Mouse (Mus musculus) monocyte, adult 5-6 weeks (primary cell): ENCODE measurements around the gene Vangl2. TPM values are rescaled to one million over a fixed set of nuclear protein-coding genes. Genes with fewer than 3 reads are reported as not detected.
"Not testable (repeated sequence)": the region's sequence is repeated elsewhere in the genome, so short reads cannot be mapped to it uniquely, and the experiment has no call there.

Experiments
- ATAC-seq: fragments of 153-309, 156-312 bp; replicated peaks from 2 replicates; pipeline ENCODE4 v1.8.0; 2017; ENCODE audit warnings: mild to moderate bottlenecking; ENCODE audit not compliant: low TSS enrichment, insufficient number of reproducible peaks, severe bottlenecking, poor library complexity, low FRiP score
- total RNA-seq: library from RNA; stranded (forward); fragments of 200-1000, 200-491, 200-594 nt; gene quantifications from 3 replicates; pipeline ENCODE4 v1.2.3, GENCODE M21; 2017

Vangl2 gene
- total RNA-seq, 1 experiment from 2014 or later = 0.67 TPM

DNA sequence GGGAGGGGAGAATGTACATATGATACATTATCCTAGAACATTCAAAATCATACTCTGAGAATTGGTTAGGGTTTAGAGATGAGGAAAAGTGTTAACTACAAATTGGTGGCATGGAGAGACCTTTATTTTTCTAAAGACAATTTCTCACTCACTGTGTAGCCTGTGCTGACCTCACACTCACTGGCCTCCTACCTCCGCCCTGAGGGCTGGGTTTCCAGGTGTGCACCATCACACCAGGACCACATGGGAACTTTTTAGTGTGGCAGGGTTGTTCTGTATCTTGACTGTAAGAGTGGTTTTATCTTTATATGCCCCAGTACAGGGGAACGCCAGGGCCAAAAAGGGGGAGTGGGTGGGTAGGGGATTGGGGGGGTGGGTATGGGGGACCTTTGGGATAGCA, 50.4 kb downstream of the Vangl2 start:
- no peak for ATAC-seq

DNA sequence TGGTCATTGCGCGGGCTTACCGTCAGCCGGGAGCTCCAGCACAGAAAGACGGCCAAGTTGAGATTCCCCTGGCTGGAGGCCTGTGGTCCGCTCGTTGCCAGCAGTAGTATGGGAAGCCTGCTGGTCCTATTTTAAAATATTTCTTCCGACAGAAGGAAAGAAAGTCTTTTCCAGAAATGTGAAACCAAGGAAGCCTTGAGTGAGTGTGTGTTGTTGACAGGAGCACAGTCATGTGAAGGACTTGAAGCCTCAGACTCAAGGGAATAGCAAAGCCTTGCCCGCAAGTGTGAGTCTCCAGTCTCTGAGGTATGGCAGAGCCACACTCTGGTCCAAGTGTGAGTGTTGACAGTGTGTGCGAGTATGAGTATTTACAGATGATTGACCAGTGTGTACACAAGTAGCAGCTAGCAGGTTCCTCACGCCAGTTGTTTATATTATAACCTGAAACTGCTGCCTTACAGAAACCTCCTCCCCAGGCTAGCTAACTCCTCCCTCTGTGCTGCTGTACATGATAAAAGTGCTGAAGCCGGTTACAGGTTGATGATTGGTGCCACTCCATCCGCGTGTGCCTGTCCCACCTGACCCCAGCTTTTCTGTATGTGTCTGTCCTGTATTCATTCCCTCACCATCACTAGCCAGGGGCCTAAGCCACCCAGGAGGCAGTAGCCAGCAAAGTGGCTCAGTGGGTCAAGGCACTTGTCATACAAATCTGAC, 51.3 kb downstream of the Vangl2 start:
- no peak for ATAC-seq

DNA sequence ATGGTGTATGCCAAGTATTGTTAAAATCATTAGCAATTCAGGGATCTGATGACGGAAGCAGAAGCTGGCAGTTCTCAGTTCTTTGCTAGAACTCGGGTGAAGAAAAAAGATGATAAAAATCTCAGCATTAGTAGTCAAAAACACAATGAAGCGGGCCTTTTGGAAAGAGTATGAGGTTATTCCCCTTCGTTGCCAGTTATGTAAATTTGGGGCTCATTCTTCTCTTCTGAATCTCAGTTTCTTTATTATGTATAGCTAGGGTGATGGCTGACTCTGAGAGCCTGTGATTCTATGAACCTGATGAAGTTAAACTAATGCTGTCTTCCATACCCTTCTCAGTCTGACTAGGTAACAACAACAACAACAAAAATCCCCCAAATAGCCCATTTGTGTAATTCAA, 52.4 kb downstream of the Vangl2 start:
- ATAC-seq = no peak

DNA sequence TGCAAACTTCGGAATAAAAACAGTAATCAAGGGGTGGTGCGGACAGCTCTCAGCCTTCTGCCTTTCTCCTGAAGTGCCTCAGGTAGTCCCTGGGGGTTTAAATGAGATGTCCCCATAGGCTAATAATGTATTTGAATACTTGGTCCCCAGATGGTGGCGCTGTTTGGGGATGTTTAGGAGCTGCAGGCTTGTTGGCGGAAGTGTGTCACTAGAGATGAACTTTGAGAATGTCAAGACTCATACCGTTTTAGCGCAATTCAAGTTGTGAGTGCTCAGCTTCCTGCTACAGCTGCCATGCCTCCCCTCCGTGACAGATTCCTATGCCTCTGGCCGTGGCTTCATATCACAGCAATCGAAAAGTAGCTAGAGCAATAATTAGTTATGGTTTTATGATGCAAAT, 52.9 kb downstream of the Vangl2 start:
- ATAC-seq = no peak

DNA sequence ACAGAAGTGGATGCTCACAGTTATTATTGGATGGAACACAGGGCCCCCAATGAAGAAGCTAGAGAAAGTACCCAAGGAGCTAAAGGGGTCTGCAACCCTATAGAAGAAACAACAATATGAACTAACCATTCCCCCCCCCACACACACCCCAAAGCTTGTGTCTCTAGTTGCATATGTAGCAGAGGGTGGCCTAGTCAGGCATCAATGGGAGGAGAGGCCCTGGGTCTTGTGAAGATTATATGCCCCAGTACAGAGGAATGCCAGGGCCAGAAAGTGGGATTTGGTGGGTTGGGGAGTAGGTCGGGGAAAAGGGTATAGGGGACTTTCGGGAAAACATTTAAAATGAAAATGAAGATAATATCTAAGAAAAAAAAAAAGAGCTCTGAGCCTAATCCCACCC, 53.9 kb downstream of the Vangl2 start:
- not testable (repeated sequence) for ATAC-seq

DNA sequence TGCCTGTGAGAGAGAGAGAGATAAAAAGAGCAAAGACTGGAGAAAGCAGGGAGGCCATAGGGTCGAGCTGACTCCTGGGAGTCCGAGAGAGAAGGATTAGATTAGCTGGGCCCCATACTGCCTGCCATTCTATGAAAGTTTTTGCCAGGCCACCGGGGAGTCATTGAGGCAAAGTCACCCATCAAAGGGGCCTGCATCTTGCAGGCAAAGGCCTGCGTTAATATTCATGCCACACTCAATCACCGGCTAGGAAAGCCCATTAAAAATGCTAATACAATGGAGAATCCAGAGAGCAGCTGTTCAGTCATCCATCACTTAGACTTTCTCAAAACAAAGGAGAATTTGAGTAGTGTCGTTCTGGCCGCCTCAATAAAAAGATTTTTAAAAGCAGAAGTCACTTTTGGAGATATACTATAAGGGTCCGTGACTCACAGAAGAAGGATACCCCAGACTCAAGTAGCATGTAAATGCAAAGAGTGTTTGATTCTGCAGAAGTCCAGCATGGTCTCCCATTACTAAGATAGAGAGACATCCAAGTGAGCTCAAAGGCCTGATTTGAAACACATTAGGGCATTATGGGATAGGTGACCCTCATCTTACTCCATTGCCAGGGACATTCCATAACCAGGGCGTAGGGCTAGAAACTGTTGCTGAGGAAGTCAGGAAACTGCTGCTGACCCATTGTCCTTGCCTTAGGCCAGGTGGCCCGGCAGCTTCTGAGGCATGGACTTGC, 57.2 kb downstream of the Vangl2 start:
- no peak for ATAC-seq

DNA sequence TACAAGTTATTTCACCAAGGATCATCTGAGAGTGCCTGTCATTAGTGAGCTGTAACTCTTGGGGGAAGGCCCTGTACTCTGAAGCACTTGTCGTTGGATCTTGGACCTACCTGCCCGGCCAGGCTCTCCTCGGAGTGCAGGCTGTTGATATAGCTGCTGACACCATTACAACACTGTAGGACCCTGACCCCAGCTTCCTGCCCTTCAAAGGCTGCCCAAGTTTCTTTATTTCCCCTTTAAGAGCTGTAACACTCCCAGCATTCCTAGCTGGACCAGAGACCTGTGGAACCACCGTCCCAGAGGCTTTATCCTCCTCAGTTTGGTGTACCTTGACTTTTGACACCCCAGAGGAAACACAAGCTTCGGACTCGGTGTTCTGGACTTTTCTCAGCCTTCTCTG, 59.0 kb downstream of the Vangl2 start:
- no peak for ATAC-seq

DNA sequence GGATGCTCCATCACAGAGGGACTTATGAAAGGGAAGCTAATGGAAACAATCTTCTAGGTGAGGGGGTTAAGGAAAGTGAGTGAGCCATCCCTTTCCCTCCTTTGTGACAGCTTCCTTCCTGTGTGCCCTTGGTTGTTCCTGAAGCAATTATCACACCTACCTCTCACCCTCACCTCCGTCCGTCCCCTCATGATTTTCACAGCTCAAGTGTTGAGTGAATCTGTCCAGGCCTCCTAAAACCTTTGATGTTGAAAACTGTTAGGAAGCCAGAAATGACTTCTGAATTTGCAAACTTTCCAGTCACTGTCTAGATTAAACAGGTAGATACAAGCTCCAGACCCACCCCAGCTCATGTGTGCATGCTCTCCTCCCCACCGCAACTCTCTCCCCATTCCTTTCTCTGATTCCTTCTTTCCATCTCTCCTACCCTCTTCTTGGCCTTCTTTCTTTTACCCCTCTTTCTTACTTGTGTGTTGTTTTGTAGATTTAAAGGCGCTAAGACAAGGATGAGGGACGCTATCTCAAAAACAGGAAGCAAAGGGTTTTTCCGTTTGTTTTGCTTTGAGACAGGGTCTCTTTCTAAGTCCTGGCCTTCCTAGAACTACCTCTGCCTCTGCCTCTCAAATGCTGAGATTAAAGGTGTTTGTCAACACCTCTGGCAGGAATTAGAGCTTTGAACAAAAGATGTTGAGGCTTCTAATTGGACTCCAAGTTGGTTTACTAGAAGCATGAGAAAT, 62.0 kb downstream of the Vangl2 start:
- ATAC-seq = no peak

DNA sequence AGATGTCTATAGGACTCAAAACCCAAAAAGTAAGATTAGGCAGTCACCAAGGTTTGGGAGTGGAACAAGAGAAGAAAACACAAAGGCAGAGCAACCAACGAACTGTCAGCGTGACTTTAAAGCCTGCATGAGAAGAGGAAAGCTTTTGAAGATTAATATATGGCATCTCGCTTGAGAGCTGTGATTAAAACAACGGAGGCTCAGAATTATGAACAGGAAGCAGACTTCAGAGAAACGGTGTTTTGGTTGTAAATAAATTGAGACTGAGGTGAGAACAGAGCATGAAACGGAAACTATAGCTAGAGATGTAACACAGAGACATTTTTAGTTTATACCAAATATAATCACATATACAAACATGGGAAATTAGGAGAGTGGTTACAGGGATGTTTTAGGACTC, 64.6 kb downstream of the Vangl2 start:
- ATAC-seq = no peak

DNA sequence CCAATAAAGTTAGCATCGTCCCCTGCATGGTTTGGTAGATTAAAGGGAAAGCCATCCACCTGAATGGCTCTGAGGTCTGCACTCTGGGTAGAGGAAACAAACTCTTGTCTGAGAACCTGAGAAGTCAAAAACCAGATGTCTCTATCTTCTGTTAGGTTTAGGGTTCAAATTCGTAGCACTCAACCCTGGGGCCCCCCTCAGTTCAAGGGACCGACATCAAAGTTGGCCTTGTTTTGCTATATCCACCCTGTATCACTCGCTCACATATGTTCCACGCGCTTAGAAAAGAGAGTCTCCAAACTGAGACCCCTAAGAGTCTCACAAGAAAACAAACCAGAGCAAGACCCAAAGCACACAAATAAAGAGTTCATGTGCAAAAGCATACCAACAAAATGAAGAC, 66.5 kb downstream of the Vangl2 start:
- no peak for ATAC-seq

DNA sequence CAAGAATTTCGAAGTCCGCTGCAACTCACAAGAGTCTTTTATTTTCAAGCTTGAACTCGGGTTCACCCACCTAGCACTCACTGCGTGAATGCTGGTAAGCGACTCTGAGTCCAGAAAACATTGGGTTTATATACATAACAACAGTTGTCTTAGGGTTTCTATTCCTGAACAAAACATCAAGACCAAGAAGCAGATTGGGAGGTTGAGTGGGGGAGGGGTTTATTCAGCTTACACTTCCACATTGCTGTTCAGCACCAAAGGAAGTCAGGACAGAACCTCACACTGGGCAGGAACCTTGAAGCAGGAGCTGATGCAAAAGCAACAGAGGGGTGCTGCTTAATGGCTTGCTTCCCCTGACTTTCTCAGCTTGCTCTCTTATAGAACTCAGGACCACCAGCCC, 67.5 kb downstream of the Vangl2 start:
- ATAC-seq = no peak

DNA sequence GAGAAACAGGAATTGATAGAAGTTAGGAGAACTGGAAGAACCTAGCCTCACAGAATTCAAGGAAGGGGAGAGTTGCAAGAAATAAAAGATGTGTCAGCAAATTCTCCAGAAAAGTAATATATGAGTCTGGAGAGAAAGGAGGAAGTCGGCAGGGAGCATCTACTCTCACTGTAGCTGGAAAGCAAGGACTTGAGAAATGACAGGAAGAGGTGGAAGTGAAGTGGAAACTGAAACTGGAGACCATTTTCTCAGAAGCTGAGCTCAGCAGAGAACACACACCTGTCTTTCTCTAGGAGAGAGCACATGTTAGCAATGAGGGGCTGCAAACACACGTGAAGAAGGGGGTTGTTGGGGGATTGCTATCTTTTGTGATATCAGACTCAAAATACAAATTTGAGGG, 70.8 kb downstream of the Vangl2 start:
- 0 out of 2 replicates have a peak, but pooled peaks have one; percentile 27 for ATAC-seq

DNA sequence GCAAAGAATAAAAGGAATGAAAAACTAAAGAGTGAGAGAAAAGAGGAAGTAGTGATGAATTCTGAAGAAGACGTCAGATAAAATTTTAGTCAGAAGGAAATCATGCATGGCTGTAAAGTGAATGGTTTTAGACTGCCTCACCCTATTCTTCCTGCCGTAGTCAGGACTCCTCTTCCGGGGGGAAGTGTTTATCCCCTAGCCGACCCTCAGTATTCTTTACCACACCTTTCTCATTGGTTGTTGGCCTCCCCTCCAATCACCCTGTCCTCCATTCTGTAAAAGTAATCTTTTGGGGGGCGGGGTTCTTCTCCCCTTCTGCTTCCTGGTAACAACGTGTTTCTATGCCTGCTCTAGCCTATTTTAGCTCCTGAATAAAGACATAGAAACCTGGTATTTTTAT, 73.2 kb downstream of the Vangl2 start:
- ATAC-seq = no peak

Other genes starting within 250 kb of the Vangl2 start
- 152 to 228 TPM (median 167 TPM) in 3 replicates for gene Cd84, start 188.7 kb downstream of the Vangl2 start, total RNA-seq
- 8.1 to 13.8 TPM (median 8.4 TPM) in 3 replicates for gene Gm10521, start 132.8 kb downstream of the Vangl2 start, total RNA-seq
- 9.1 to 21.9 TPM (median 19.7 TPM) in 3 replicates for gene Slamf6, start 110.9 kb downstream of the Vangl2 start, total RNA-seq
- not detected in 3 replicates for gene Nhlh1, start 29.1 kb upstream of the Vangl2 start, total RNA-seq
- 154 to 190 TPM (median 159 TPM) in 3 replicates for gene Copa, start 54.1 kb upstream of the Vangl2 start, total RNA-seq
- gene Ncstn, start 54.4 kb upstream of the Vangl2 start, total RNA-seq = 47.2 to 70.4 TPM (median 56.3 TPM) in 3 replicates
- gene Pex19, start 98.3 kb upstream of the Vangl2 start, total RNA-seq = 42.1 to 57.3 TPM (median 52.1 TPM) in 3 replicates
- gene Dcaf8, start 119.6 kb upstream of the Vangl2 start, total RNA-seq = 77.0 to 164 TPM (median 136 TPM) in 3 replicates
- 23.3 to 71.6 TPM (median 23.9 TPM) in 3 replicates for gene Pea15a, start 178.4 kb upstream of the Vangl2 start, total RNA-seq
- not detected in 3 replicates for gene Casq1, start 191.4 kb upstream of the Vangl2 start, total RNA-seq
- 0.43 TPM in 1 of 3 replicates, not detected in the others for gene Atp1a4, start 230.0 kb upstream of the Vangl2 start, total RNA-seq
- gene Igsf8, start 233.2 kb upstream of the Vangl2 start, total RNA-seq = 13.0 to 18.8 TPM (median 16.7 TPM) in 3 replicates